Mouse (Mus musculus) ZHBTc4 (cell line): ENCODE results near the gene Calm2.

Experiments used
- DNase-seq: peaks from one replicate; pipeline ENCODE4 v3.0.0-alpha.2; 2011; ENCODE audit warnings: low read depth, low spot score

Gene Calm2

DNA sequence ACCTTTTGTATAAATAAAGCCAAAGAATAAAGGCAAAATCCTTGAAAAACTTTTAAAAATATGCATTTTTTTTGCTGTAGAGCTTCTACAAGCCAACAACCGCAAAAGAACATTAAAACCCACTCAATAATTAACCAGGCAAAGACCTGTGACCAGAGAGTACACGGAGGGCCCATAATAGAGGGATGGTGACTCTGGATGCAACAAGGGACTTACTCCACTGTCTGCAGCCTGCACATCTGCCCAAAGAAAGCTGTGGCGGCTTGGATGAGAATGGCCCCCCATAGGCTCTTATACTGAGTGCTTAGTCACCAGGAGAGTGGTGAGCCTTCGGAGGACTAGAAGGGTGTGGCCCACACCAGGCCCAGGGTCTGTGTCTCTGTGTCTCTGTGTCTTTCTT, 43.3 kb downstream of the Calm2 start:
- no peak for DNase-seq

DNA sequence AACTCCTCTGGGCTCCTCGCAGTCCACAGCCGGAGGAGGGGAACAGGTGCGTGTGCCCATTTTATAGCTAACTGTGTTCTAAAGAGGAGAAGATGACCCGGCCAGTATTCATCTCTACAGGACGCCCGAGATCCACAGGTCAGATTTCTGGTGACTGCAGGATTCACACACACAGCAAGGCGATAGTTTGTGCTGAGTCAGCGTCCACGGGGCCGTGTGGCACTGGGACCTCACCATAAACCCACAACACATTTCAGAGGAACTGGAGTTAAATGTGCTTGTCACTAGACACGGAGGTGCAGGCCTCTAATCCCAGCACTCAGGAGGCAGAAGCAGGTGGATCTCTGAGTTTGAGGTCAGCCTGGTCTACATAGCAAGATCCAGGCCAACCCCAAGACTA, 44.3 kb downstream of the Calm2 start:
- no peak for DNase-seq

DNA sequence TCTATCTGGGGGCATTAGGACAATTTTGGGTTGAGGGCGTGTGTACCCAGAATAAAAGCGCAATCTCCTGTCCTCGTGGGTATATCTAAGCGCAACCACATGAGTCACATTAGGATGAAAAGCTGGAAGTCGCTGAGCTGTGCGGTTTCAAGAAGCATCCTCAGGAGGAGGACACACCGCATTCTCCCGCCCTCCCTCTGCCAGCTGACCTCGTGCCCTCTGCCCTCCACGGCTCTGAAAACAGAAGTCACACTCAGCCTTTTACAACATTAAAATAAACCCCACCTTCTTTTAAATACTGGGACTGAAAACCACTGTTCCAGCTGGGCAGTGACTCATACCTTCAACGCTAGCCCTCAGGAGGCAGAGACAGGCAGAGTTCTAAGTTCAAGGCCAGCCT, 49.6 kb downstream of the Calm2 start:
- no peak for DNase-seq

DNA sequence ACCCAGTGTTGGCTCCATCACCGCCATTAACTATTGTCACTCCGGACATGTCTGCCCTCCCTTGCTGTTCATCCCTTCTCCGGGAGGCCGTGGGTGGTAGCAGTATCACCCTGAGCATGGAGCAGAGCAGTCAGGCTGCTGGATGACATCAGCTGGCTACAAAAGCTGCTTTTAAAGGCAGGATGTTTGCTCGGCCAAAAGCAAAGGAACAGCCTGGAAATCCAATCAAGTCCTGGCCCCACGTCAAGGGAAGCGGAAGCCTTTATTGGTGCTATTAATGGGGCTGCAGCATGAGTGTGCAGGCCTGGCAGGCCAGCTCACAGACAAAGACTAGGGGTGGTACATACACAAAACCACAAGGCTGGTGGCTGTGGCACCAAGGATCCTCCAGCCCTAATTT, 55.5 kb downstream of the Calm2 start:
- DNase-seq: no peak

DNA sequence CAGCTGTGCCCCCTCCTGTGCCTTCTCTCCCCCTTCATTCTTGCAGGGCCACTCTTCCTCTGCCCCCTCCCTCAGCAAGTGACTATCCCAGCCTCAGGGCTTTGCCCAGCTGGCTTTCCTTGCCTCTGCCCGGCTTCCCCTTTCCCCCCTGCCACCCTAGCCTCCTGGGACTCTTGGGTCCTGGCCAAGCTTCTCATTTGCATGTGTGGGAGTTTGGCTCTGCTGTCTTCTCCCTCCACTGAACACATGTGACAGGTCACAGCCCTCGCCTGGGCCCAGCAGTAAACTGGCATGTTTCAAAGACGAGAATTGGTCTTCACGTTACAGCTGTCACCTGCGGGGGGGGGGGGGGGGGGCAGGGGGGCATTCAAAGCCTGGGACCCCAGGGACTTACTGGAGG, 59.7 kb downstream of the Calm2 start:
- no peak for DNase-seq

DNA sequence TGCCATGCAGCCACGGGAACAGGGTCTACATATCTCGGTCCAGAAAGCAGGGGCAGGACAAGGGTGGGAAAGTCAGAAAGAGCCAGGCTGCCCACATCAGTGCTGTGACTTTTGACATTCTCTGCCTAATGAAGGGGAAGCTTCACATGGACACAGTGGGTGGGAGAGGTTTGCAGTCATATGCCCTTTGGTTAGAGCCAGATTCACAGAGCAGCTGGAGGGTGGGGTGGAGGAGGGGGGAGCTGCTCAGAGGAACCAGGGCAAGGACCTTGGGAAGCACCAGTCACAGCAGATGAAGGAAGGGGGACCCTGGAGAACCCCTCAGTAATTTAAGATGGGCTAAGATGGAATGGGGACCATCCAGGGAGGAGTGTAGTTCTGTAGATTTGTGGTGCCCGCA, 60.9 kb downstream of the Calm2 start:
- DNase-seq: no peak
